Mouse (Mus musculus) limb, embryonic 12.5 days (tissue): ENCODE results near the gene Birc6. TPM values are rescaled to one million over a fixed set of nuclear protein-coding genes. Genes with fewer than 3 reads are reported as not detected.
"Not testable (repeated sequence)": the region's sequence is repeated elsewhere in the genome, so short reads cannot be mapped to it uniquely, and the experiment has no call there.

Experiments used
- ATAC-seq: fragments of 200-750 bp; cut with Nextera tagmentation; 2 replicates; pipeline ENCODE4 v1.8.0; 2017; ENCODE audit warnings: low read depth, moderate TSS enrichment; ENCODE audit not compliant: insufficient number of reproducible peaks, insufficient read depth, low FRiP score, low TSS enrichment
- H3K27ac ChIP-seq: fragments of 300-500 bp; sonication (generic); 2 replicates; pipeline ENCODE4 v1.5.1; 2016; ENCODE audit warnings: mild to moderate bottlenecking, moderate library complexity
- H3K27me3 ChIP-seq: fragments of 300-500 bp; sonication (generic); 2 replicates; pipeline ENCODE4 v1.6.1; 2016; ENCODE audit warnings: mild to moderate bottlenecking, moderate library complexity
- H3K36me3 ChIP-seq: fragments of 300-500 bp; sonication (generic); 2 replicates; pipeline ENCODE4 v1.6.1; 2016; ENCODE audit warnings: mild to moderate bottlenecking, moderate library complexity
- H3K4me1 ChIP-seq: fragments of 300-500 bp; sonication (generic); replicated peaks from 2 replicates; pipeline ENCODE4 v1.6.1; 2016
- H3K4me2 ChIP-seq: fragments of 300-500 bp; sonication (generic); 2 replicates; pipeline ENCODE4 v1.6.1; 2016; ENCODE audit warnings: mild to moderate bottlenecking, moderate library complexity
- H3K4me3 ChIP-seq: fragments of 300-500 bp; sonication (generic); replicated peaks from 2 replicates; pipeline ENCODE4 v1.5.1; 2016; ENCODE audit warnings: mild to moderate bottlenecking
- H3K9ac ChIP-seq: fragments of 300-500 bp; sonication (generic); replicated peaks from 2 replicates; pipeline ENCODE4 v1.6.1; 2016; ENCODE audit warnings: mild to moderate bottlenecking, moderate library complexity
- H3K9me3 ChIP-seq: fragments of 300-500 bp; sonication (generic); 2 replicates; pipeline ENCODE4 v1.6.1; 2016; ENCODE audit warnings: mild to moderate bottlenecking, moderate library complexity
- WGBS: fragments of 180-500 bp; shearing (Covaris S2); methylation state at CpG from one replicate; pipeline ENCODE4 v1.1.7; 2016; 5-methylcytosine and 5-hydroxymethylcytosine counted together
- polyA plus RNA-seq: library from polyadenylated mRNA; unstranded; fragments of >200 nt; fragmentation: Nextera tagmentation; extraction: Ambion mirVana; gene quantifications from 2 replicates; pipeline ENCODE4 v1.2.1, GENCODE M21; 2016

Birc6 gene
- polyA plus RNA-seq, 1 experiment from 2014 or later: 107 TPM

- Histone ChIP-seq H3K4me1 (no peaks in the 10 kb centered on the region), H3K36me3 (peaks cover 72% of the 10 kb centered on the region), H3K9me3 (no peaks in the 10 kb centered on the region), H3K27me3 (no peaks in the 10 kb centered on the region), H3K9ac (no peak overlapping the region), H3K4me3 (no peak overlapping the region), H3K4me2 (no peak overlapping the region), H3K27ac (no peak overlapping the region)
- ATAC-seq: no peak
- 93% methylated on average over 3 of the region's 3 CpGs for WGBS
Measured at GRCm38 (mm10) chr17:74658362-74658761, 130.3 kb downstream of the Birc6 start.

- Histone ChIP-seq H3K9me3 (no peaks in the 10 kb centered on the region), H3K27me3 (no peaks in the 10 kb centered on the region), H3K4me2 (no peak overlapping the region), H3K27ac (no peak overlapping the region), H3K4me1 (no peaks in the 10 kb centered on the region), H3K36me3 (peaks cover 87% of the 10 kb centered on the region), H3K9ac (no peak overlapping the region), H3K4me3 (no peak overlapping the region)
- no CpG with 5 or more reads among the region's 1 CpGs for WGBS
- no peak for ATAC-seq
Measured at GRCm38 (mm10) chr17:74668010-74668409, 139.9 kb downstream of the Birc6 start.

GRCm38 (mm10) chr17:74670031-74670430, 141.9 kb downstream of the Birc6 start:
- H3K27me3 ChIP-seq: no peaks in the 10 kb centered on the region
- H3K27ac ChIP-seq: no peak overlapping the region
- H3K4me2 ChIP-seq: no peak overlapping the region
- H3K4me1 ChIP-seq: no peaks in the 10 kb centered on the region
- no peak for ATAC-seq
- no peaks in the 10 kb centered on the region for H3K9me3 ChIP-seq
- no peak overlapping the region for H3K9ac ChIP-seq
- peaks cover 80% of the 10 kb centered on the region for H3K36me3 ChIP-seq
- 92% methylated on average over 13 of the region's 13 CpGs for WGBS
- H3K4me3 ChIP-seq: no peak overlapping the region

GRCm38 (mm10) chr17:74672446-74672845, 144.4 kb downstream of the Birc6 start:
- no peaks in the 10 kb centered on the region for H3K4me1 ChIP-seq
- no peak for ATAC-seq
- H3K9me3 ChIP-seq: no peaks in the 10 kb centered on the region
- no peak overlapping the region for H3K27ac ChIP-seq
- 83% methylated on average over 4 of the region's 4 CpGs for WGBS
- H3K27me3 ChIP-seq: no peaks in the 10 kb centered on the region
- H3K36me3 ChIP-seq: peaks cover 81% of the 10 kb centered on the region
- H3K4me2 ChIP-seq: no peak overlapping the region
- H3K9ac ChIP-seq: no peak overlapping the region
- no peak overlapping the region for H3K4me3 ChIP-seq

- Histone ChIP-seq H3K4me2 (no peak overlapping the region), H3K36me3 (peaks cover 80% of the 10 kb centered on the region), H3K9me3 (no peaks in the 10 kb centered on the region), H3K27ac (no peak overlapping the region), H3K9ac (no peak overlapping the region), H3K27me3 (no peaks in the 10 kb centered on the region), H3K4me1 (no peaks in the 10 kb centered on the region), H3K4me3 (no peak overlapping the region)
- ATAC-seq: no peak
Measured at GRCm38 (mm10) chr17:74673251-74673650, 145.2 kb downstream of the Birc6 start.

- Histone ChIP-seq H3K27ac (no peak overlapping the region), H3K36me3 (peaks cover 69% of the 10 kb centered on the region), H3K27me3 (no peaks in the 10 kb centered on the region), H3K9me3 (no peaks in the 10 kb centered on the region), H3K4me2 (no peak overlapping the region), H3K4me1 (no peaks in the 10 kb centered on the region), H3K9ac (no peak overlapping the region), H3K4me3 (no peak overlapping the region)
- 94% methylated on average over 8 of the region's 8 CpGs for WGBS
- ATAC-seq: no peak
Measured at GRCm38 (mm10) chr17:74678061-74678460, 150.0 kb downstream of the Birc6 start.

- Histone ChIP-seq H3K36me3 (peaks cover 47% of the 10 kb centered on the region), H3K4me3 (no peak overlapping the region), H3K4me2 (no peak overlapping the region), H3K4me1 (no peaks in the 10 kb centered on the region), H3K27ac (no peak overlapping the region), H3K27me3 (no peaks in the 10 kb centered on the region), H3K9ac (no peak overlapping the region), H3K9me3 (no peaks in the 10 kb centered on the region)
- 90% methylated on average over 3 of the region's 3 CpGs for WGBS
- ATAC-seq: no peak
Measured at GRCm38 (mm10) chr17:74684927-74685326, 156.8 kb downstream of the Birc6 start.

- Histone ChIP-seq H3K4me3 (no peak overlapping the region), H3K9ac (no peak overlapping the region), H3K9me3 (no peaks in the 10 kb centered on the region), H3K4me2 (no peak overlapping the region), H3K36me3 (peaks cover 55% of the 10 kb centered on the region), H3K27ac (no peak overlapping the region), H3K4me1 (no peaks in the 10 kb centered on the region), H3K27me3 (no peaks in the 10 kb centered on the region)
- 93% methylated on average over 2 of the region's 2 CpGs for WGBS
- no peak for ATAC-seq
Measured at GRCm38 (mm10) chr17:74688555-74688954, 160.5 kb downstream of the Birc6 start.

GRCm38 (mm10) chr17:74689406-74689805, 161.3 kb downstream of the Birc6 start:
- peaks cover 55% of the 10 kb centered on the region for H3K36me3 ChIP-seq
- 93% methylated on average over 4 of the region's 4 CpGs for WGBS
- H3K4me2 ChIP-seq: no peak overlapping the region
- H3K9ac ChIP-seq: no peak overlapping the region
- H3K27ac ChIP-seq: no peak overlapping the region
- H3K9me3 ChIP-seq: no peaks in the 10 kb centered on the region
- no peak for ATAC-seq
- no peaks in the 10 kb centered on the region for H3K27me3 ChIP-seq
- no peak overlapping the region for H3K4me3 ChIP-seq
- no peaks in the 10 kb centered on the region for H3K4me1 ChIP-seq

- H3K9ac ChIP-seq, H3K27me3 ChIP-seq, ATAC-seq, H3K9me3 ChIP-seq, H3K4me2 ChIP-seq, H3K27ac ChIP-seq, H3K4me1 ChIP-seq, H3K4me3 ChIP-seq: not testable (repeated sequence)
- whole genome bisulfite sequencing: 100% methylated on average over 2 of the region's 2 CpGs
- peaks cover 73% of the 10 kb centered on the region for H3K36me3 ChIP-seq
Measured at GRCm38 (mm10) chr17:74701661-74702060, 173.6 kb downstream of the Birc6 start.

- no peak overlapping the region for H3K4me2 ChIP-seq
- H3K27me3 ChIP-seq: no peaks in the 10 kb centered on the region
- peaks cover 35% of the 10 kb centered on the region for H3K36me3 ChIP-seq
- WGBS: 81% methylated on average over 5 of the region's 5 CpGs
- no peaks in the 10 kb centered on the region for H3K4me1 ChIP-seq
- H3K27ac ChIP-seq: no peak overlapping the region
- no peak overlapping the region for H3K9ac ChIP-seq
- H3K4me3 ChIP-seq: no peak overlapping the region
- no peaks in the 10 kb centered on the region for H3K9me3 ChIP-seq
- ATAC-seq: no peak
Measured at GRCm38 (mm10) chr17:74705480-74705879, 177.4 kb downstream of the Birc6 start.

GRCm38 (mm10) chr17:74706593-74706992, 178.5 kb downstream of the Birc6 start:
- Histone ChIP-seq H3K27me3 (no peaks in the 10 kb centered on the region), H3K9me3 (no peaks in the 10 kb centered on the region), H3K4me2 (no peak overlapping the region), H3K36me3 (peaks cover 24% of the 10 kb centered on the region), H3K4me1 (0 out of 2 replicates have a peak, but pooled peaks cover 1% of the 10 kb centered on the region), H3K27ac (no peak overlapping the region), H3K4me3 (no peak overlapping the region), H3K9ac (no peak overlapping the region)
- no peak for ATAC-seq
